Mouse (Mus musculus): Measurements from ENCODE around the gene Pdzd4. TPM values are rescaled to one million over a fixed set of nuclear protein-coding genes. Genes with fewer than 3 reads are reported as not detected.

Gene Pdzd4
- total and polyA plus RNA-seq, 3 experiments = 0.04 to 0.05 TPM; not detected in 1

GRCm38 (mm10) chrX:73864692-73865091 is 39.9 kb upstream of the Pdzd4 start:
- TF ChIP-seq CTCF (IDR thresholded peaks at IDR 0.05; ENCODE audit: low read depth, low read length) (no peak), GATA1 (IDR thresholded peaks at IDR 0.05; ENCODE audit: borderline replicate concordance, low read length) (no peak), TAL1 (conservative IDR thresholded peaks at IDR 0.05; ENCODE audit: low read depth, low read length) (no peak), GATA2 (IDR thresholded peaks at IDR 0.05; ENCODE audit: borderline replicate concordance, low read depth, low read length) (no peak)
- H3K27me3 ChIP-seq (ENCODE audit: insufficient read depth, low read length) = 0 out of 2 replicates have a peak, but pooled peaks cover 6% of the 10 kb centered on the region
- H3K9me3 ChIP-seq (replicated peaks) = no peaks in the 10 kb centered on the region
- ATAC-seq (ENCODE audit: extremely low read depth, insufficient number of reproducible peaks, low FRiP score, poor library complexity, severe bottlenecking) (no peak), DNase-seq (ENCODE audit: low spot score) (no peak)
- H3K4me3 ChIP-seq (ENCODE audit: low read depth, low read length) = no peak overlapping the region
- no peaks in the 10 kb centered on the region for H3K36me3 ChIP-seq (replicated peaks)
- H3K4me1 ChIP-seq (ENCODE audit: insufficient read depth, low read depth, low read length) = no peaks in the 10 kb centered on the region

- TF ChIP-seq TAL1 (conservative IDR thresholded peaks at IDR 0.05; ENCODE audit: low read depth, low read length) (no peak), GATA1 (IDR thresholded peaks at IDR 0.05; ENCODE audit: borderline replicate concordance, low read length) (no peak), GATA2 (IDR thresholded peaks at IDR 0.05; ENCODE audit: borderline replicate concordance, low read depth, low read length) (no peak), CTCF (IDR thresholded peaks at IDR 0.05; ENCODE audit: low read depth, low read length) (no peak), POLR2AphosphoS5 (IDR thresholded peaks at IDR 0.05; ENCODE audit: insufficient replicate concordance, low read depth, low read length) (no peak)
- no peaks in the 10 kb centered on the region for H3K36me3 ChIP-seq (replicated peaks)
- H3K4me1 ChIP-seq (ENCODE audit: insufficient read depth, low read depth, low read length) = no peaks in the 10 kb centered on the region
- H3K27me3 ChIP-seq (ENCODE audit: insufficient read depth, low read length) = peaks cover 3% of the 10 kb centered on the region; the same call in 1 of the 2 replicates
- DNase-seq (ENCODE audit: low spot score) = no peak
- no peak overlapping the region for H3K4me3 ChIP-seq (ENCODE audit: low read depth, low read length)
- ATAC-seq (ENCODE audit: extremely low read depth, insufficient number of reproducible peaks, low FRiP score, poor library complexity, severe bottlenecking) = no peak
- H3K9me3 ChIP-seq (replicated peaks) = no peaks in the 10 kb centered on the region
These were observed 30.3 kb upstream of the Pdzd4 start for GRCm38 (mm10) chrX:73855087-73855408.

- Histone ChIP-seq H3K4me1 (ENCODE audit: insufficient read depth, low read depth, low read length) (no peaks in the 10 kb centered on the region), H3K36me3 (replicated peaks) (no peaks in the 10 kb centered on the region), H3K9me3 (replicated peaks) (no peaks in the 10 kb centered on the region), H3K27me3 (ENCODE audit: insufficient read depth, low read length) (peaks cover 3% of the 10 kb centered on the region; the same call in 1 of the 2 replicates), H3K4me3 (ENCODE audit: low read depth, low read length) (no peak overlapping the region)
- TF ChIP-seq CTCF (IDR thresholded peaks at IDR 0.05; ENCODE audit: low read depth, low read length) (no peak), GATA2 (IDR thresholded peaks at IDR 0.05; ENCODE audit: borderline replicate concordance, low read depth, low read length) (no peak), TAL1 (conservative IDR thresholded peaks at IDR 0.05; ENCODE audit: low read depth, low read length) (no peak), GATA1 (IDR thresholded peaks at IDR 0.05; ENCODE audit: borderline replicate concordance, low read length) (no peak), POLR2AphosphoS5 (IDR thresholded peaks at IDR 0.05; ENCODE audit: insufficient replicate concordance, low read depth, low read length) (no peak)
- ATAC-seq (ENCODE audit: extremely low read depth, insufficient number of reproducible peaks, low FRiP score, poor library complexity, severe bottlenecking) = no peak
- DNase-seq (ENCODE audit: low spot score) = no peak
These were observed 29.7 kb upstream of the Pdzd4 start for GRCm38 (mm10) chrX:73854326-73855086.

- Histone ChIP-seq H3K9me3 (replicated peaks) (no peaks in the 10 kb centered on the region), H3K4me3 (ENCODE audit: low read depth, low read length) (no peak overlapping the region), H3K4me1 (ENCODE audit: insufficient read depth, low read depth, low read length) (no peaks in the 10 kb centered on the region), H3K27me3 (ENCODE audit: insufficient read depth, low read length) (no peaks in the 10 kb centered on the region), H3K36me3 (replicated peaks) (no peaks in the 10 kb centered on the region)
- TF ChIP-seq TAL1 (conservative IDR thresholded peaks at IDR 0.05; ENCODE audit: low read depth, low read length) (no peak), GATA1 (IDR thresholded peaks at IDR 0.05; ENCODE audit: borderline replicate concordance, low read length) (no peak), POLR2AphosphoS5 (IDR thresholded peaks at IDR 0.05; ENCODE audit: insufficient replicate concordance, low read depth, low read length) (no peak), GATA2 (IDR thresholded peaks at IDR 0.05; ENCODE audit: borderline replicate concordance, low read depth, low read length) (no peak), CTCF (IDR thresholded peaks at IDR 0.05; ENCODE audit: low read depth, low read length) (no peak)
- ATAC-seq (ENCODE audit: extremely low read depth, insufficient number of reproducible peaks, low FRiP score, poor library complexity, severe bottlenecking) = no peak
- no peak for DNase-seq (ENCODE audit: low spot score)
These were observed 11.9 kb upstream of the Pdzd4 start for GRCm38 (mm10) chrX:73836691-73837090.

- Histone ChIP-seq H3K9me3 (replicated peaks) (no peaks in the 10 kb centered on the region), H3K4me1 (ENCODE audit: insufficient read depth, low read depth, low read length) (no peaks in the 10 kb centered on the region), H3K27me3 (ENCODE audit: insufficient read depth, low read length) (no peaks in the 10 kb centered on the region), H3K4me3 (ENCODE audit: low read depth, low read length) (no peak overlapping the region), H3K36me3 (replicated peaks) (no peaks in the 10 kb centered on the region)
- no peak for DNase-seq (ENCODE audit: low spot score)
- no peak for ATAC-seq (ENCODE audit: extremely low read depth, insufficient number of reproducible peaks, low FRiP score, poor library complexity, severe bottlenecking)
- TF ChIP-seq GATA2 (IDR thresholded peaks at IDR 0.05; ENCODE audit: borderline replicate concordance, low read depth, low read length) (no peak), GATA1 (IDR thresholded peaks at IDR 0.05; ENCODE audit: borderline replicate concordance, low read length) (no peak), TAL1 (conservative IDR thresholded peaks at IDR 0.05; ENCODE audit: low read depth, low read length) (no peak), POLR2AphosphoS5 (IDR thresholded peaks at IDR 0.05; ENCODE audit: insufficient replicate concordance, low read depth, low read length) (no peak)
These were observed 11.0 kb upstream of the Pdzd4 start for GRCm38 (mm10) chrX:73835731-73836130.

- TF ChIP-seq POLR2AphosphoS5 (IDR thresholded peaks at IDR 0.05; ENCODE audit: insufficient replicate concordance, low read depth, low read length) = no peak
- TF ChIP-seq GATA2 (IDR thresholded peaks at IDR 0.05; ENCODE audit: borderline replicate concordance, low read depth, low read length) = no peak
- H3K27me3 ChIP-seq (ENCODE audit: insufficient read depth, low read length) = peaks cover 23% of the 10 kb centered on the region; the same call in 1 of the 2 replicates
- DNase-seq (ENCODE audit: low spot score) = no peak
- no peak for ATAC-seq (ENCODE audit: extremely low read depth, insufficient number of reproducible peaks, low FRiP score, poor library complexity, severe bottlenecking)
- H3K4me1 ChIP-seq (ENCODE audit: insufficient read depth, low read depth, low read length) = no peaks in the 10 kb centered on the region
- H3K9me3 ChIP-seq (replicated peaks) = no peaks in the 10 kb centered on the region
- no peaks in the 10 kb centered on the region for H3K36me3 ChIP-seq (replicated peaks)
- no peak overlapping the region for H3K4me3 ChIP-seq (ENCODE audit: low read depth, low read length)
These were observed 1.0 kb downstream of the Pdzd4 start for GRCm38 (mm10) chrX:73823747-73824146.
